Mouse (Mus musculus) CH12.LX (cell line): Measurements from ENCODE around the gene Blcap. TPM values are rescaled to one million over a fixed set of nuclear protein-coding genes. Genes with fewer than 3 reads are reported as not detected.

Experiments
- DNase-seq: peaks from one replicate; pipeline ENCODE4 v3.0.0-alpha.2; 2013; ENCODE audit errors: extremely low read depth
- H3K27ac ChIP-seq: 2 replicates; pipeline ENCODE4 v1.5.1; 2012; ENCODE audit warnings: low read depth, mild to moderate bottlenecking, control low read depth, moderate library complexity; ENCODE audit not compliant: insufficient read depth
- H3K27me3 ChIP-seq: replicated peaks from 2 replicates; pipeline ENCODE3; 2012; ENCODE audit warnings: inconsistent platforms
- H3K36me3 ChIP-seq, 2 experiments: replicated peaks in 1 of 2; 2 replicates each; pipeline versions ENCODE3 to v1.6.1; 2012; ENCODE audit warnings: inconsistent platforms in 1 of 2, low read length in 1 of 2, mild to moderate bottlenecking in 1 of 2, mixed read lengths in 1 of 2, moderate library complexity in 1 of 2; ENCODE audit not compliant: control insufficient read depth in 1 of 2, insufficient read depth in 1 of 2
- H3K4me1 ChIP-seq, 2 experiments: 2 replicates each; pipeline ENCODE4 v1.6.1; 2012; ENCODE audit warnings: inconsistent platforms in 1 of 2, moderate library complexity in 1 of 2; ENCODE audit not compliant: insufficient read depth in 2 of 2, control insufficient read depth in 1 of 2
- H3K4me2 ChIP-seq: 2 replicates; pipeline ENCODE4 v1.6.1; 2012; ENCODE audit warnings: low read depth, mild to moderate bottlenecking, control low read depth; ENCODE audit not compliant: poor library complexity, insufficient read depth, severe bottlenecking
- H3K4me3 ChIP-seq, 3 experiments: fragments of 150-350 bp in 1 of 3; sonication (generic) in 1 of 3; replicated peaks in 1 of 3; 2 replicates each; pipeline versions ENCODE3 to v1.5.1; 2011 to 2012; ENCODE audit warnings: low read depth in 2 of 3, low read length in 2 of 3, mild to moderate bottlenecking in 2 of 3, moderate library complexity in 2 of 3, control low read depth in 1 of 3, improper control_type of control experiment in 1 of 3, inconsistent platforms in 1 of 3, mixed read lengths in 1 of 3; ENCODE audit not compliant: poor library complexity in 1 of 3
- H3K79me2 ChIP-seq: replicated peaks from 2 replicates; pipeline ENCODE4 v1.6.1; 2012; ENCODE audit warnings: mild to moderate bottlenecking, moderate library complexity; ENCODE audit not compliant: control insufficient read depth, poor library complexity, insufficient read depth, severe bottlenecking; ENCODE audit errors: extremely low read depth
- H3K9ac ChIP-seq: 2 replicates; pipeline ENCODE4 v1.6.1; 2012; ENCODE audit warnings: low read depth, mild to moderate bottlenecking, control low read depth, moderate library complexity; ENCODE audit not compliant: insufficient read depth
- H3K9me3 ChIP-seq: replicated peaks from 2 replicates; pipeline ENCODE3; 2012; ENCODE audit warnings: low read length, inconsistent platforms, mixed read lengths
- CHD1 ChIP-seq: IDR thresholded peaks from 2 replicates; pipeline ENCODE4 v1.6.1; 2012; ENCODE audit warnings: low read depth, low read length, improper control_type of control experiment, inconsistent platforms
- EP300 ChIP-seq: IDR thresholded peaks from 2 replicates; pipeline ENCODE4 v1.6.1; 2011; ENCODE audit warnings: low read length, improper control_type of control experiment
- ETS1 ChIP-seq: conservative IDR thresholded peaks from 2 replicates; pipeline ENCODE4 v1.6.1; 2012; ENCODE audit warnings: low read depth, mild to moderate bottlenecking, inconsistent platforms, low read length, improper control_type of control experiment, moderate library complexity
- MAFK ChIP-seq: IDR thresholded peaks from 2 replicates; pipeline ENCODE4 v1.6.1; 2011; ENCODE audit warnings: low read length, improper control_type of control experiment; ENCODE audit not compliant: insufficient replicate concordance
- MAZ ChIP-seq: IDR thresholded peaks from 2 replicates; pipeline ENCODE4 v1.6.1; 2012; ENCODE audit warnings: low read depth, mild to moderate bottlenecking, inconsistent platforms, low read length, improper control_type of control experiment, moderate library complexity
- MEF2A ChIP-seq: IDR thresholded peaks from 2 replicates; pipeline ENCODE4 v1.6.1; 2014; ENCODE audit warnings: low read depth, mild to moderate bottlenecking, inconsistent platforms, low read length, improper control_type of control experiment, borderline replicate concordance
- NELFE ChIP-seq: IDR thresholded peaks from 2 replicates; pipeline ENCODE4 v1.6.1; 2011; ENCODE audit warnings: low read depth, low read length, improper control_type of control experiment
- NRF1 ChIP-seq: IDR thresholded peaks from 2 replicates; pipeline ENCODE4 v1.6.1; 2014; ENCODE audit warnings: low read depth, mild to moderate bottlenecking, inconsistent platforms, low read length, improper control_type of control experiment, moderate library complexity
- PAX5 ChIP-seq: IDR thresholded peaks from 2 replicates; pipeline ENCODE4 v1.6.1; 2012; ENCODE audit warnings: low read length, inconsistent platforms, mixed read lengths
- POLR2A ChIP-seq: IDR thresholded peaks from 2 replicates; pipeline ENCODE4 v1.6.1; 2011; ENCODE audit warnings: low read depth, mild to moderate bottlenecking, improper control_type of control experiment, low read length
- POLR2AphosphoS2 ChIP-seq: IDR thresholded peaks from 2 replicates; pipeline ENCODE4 v1.6.1; 2011; ENCODE audit warnings: low read depth, low read length, improper control_type of control experiment
- RCOR1 ChIP-seq: conservative IDR thresholded peaks from 2 replicates; pipeline ENCODE4 v1.6.1; 2012; ENCODE audit warnings: low read depth, mild to moderate bottlenecking, inconsistent platforms, low read length, improper control_type of control experiment
- SIN3A ChIP-seq: IDR thresholded peaks from 2 replicates; pipeline ENCODE4 v1.6.1; 2012; ENCODE audit warnings: low read length, improper control_type of control experiment, inconsistent platforms
- TBP ChIP-seq: conservative IDR thresholded peaks from 2 replicates; pipeline ENCODE4 v1.6.1; 2011; ENCODE audit warnings: low read depth, low read length, improper control_type of control experiment
- UBTF ChIP-seq: IDR thresholded peaks from 2 replicates; pipeline ENCODE4 v1.6.1; 2012; ENCODE audit warnings: low read depth, mild to moderate bottlenecking, inconsistent platforms, low read length, improper control_type of control experiment, moderate library complexity
- USF2 ChIP-seq: conservative IDR thresholded peaks from 2 replicates; pipeline ENCODE4 v1.6.1; 2011; ENCODE audit warnings: low read depth, low read length, improper control_type of control experiment
- ZC3H11A ChIP-seq: IDR thresholded peaks from 2 replicates; pipeline ENCODE4 v1.6.1; 2012; ENCODE audit warnings: low read depth, mild to moderate bottlenecking, inconsistent platforms, low read length, improper control_type of control experiment
- ZMIZ1 ChIP-seq: IDR thresholded peaks from 2 replicates; pipeline ENCODE4 v1.6.1; 2012; ENCODE audit warnings: low read depth, mild to moderate bottlenecking, inconsistent platforms, low read length, improper control_type of control experiment
- dilution Hi-C: fragments of 300-500 bp; cut with MboI; formaldehyde crosslinking; loops from 2 replicates; pipeline ENCODE4 v1.14.3; 2020; ENCODE audit warnings: low sequenced_read_pairs; ENCODE audit not compliant: extremely low pct_unique_long_range_greater_than_20kb, extremely low pct_ligation_motif_present
- in situ Hi-C: fragments of 300-500 bp; cut with MboI; formaldehyde crosslinking; loops from 3 replicates; pipeline ENCODE4 v1.14.3; 2019; ENCODE audit warnings: low sequenced_read_pairs, low pct_ligation_motif_present, low pct_unique_long_range_greater_than_20kb, mixed read lengths
- polyA plus RNA-seq: library from polyadenylated mRNA; unstranded; fragments of >175 nt; gene quantifications from 2 replicates; pipeline ENCODE4 v1.2.1, GENCODE M21; 2012; ENCODE audit warnings: low read depth; ENCODE audit not compliant: insufficient read length
- total RNA-seq, 2 experiments: library from RNA; depleted of rRNA; stranded (reverse); fragments of 300-350 nt in 1 of 2; fragments of >200 nt in 1 of 2; gene quantifications; 2 replicates each; pipeline ENCODE4 v1.2.3; 2012 to 2014

Gene Blcap
- total and polyA plus RNA-seq, 3 experiments: 14.0 to 18.9 (median 16.0) TPM

DNA sequence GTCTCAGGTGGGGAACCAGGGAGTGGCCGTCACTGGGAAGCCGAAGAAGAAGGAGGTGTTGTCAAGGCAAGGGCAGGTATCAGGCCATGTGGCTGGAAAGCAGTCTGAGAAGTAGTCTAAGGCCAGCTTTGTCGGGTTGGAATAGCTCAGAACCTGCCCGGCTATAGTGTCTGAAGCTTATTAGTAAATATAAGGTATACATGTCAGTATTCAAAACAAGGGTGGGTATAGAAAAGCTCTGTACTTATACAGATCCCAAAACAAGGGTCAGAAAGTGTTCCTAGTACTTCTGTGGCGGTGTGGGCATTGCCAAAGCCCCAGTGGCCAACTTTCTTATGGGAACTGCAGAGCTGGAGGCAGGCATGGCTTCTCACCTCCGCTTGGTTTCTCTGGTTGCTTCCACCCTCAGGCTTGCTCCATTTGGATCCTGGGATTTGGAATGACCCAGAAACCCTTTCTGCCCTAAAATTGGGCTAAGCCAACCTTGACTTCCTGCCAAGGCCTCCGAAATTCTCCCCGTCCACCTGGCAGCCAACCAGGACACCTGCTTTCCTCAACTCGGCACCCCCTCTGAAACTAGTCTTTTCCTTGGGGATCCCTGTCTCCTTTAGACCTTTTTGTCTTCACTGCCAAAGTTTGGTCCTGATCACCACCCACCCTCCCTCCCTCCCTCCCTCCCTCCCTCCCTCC lies 1.1 kb downstream of the Blcap start:
- Histone ChIP-seq H3K4me3 (no peak overlapping the region), H3K79me2 (peaks cover 8% of the 10 kb centered on the region), H3K27ac (no peak overlapping the region), H3K4me2 (no peak overlapping the region), H3K4me1 (peaks cover 0 to 8% of the 10 kb centered on the region in 2 experiments; a peak in 2 of 4 replicates), H3K9ac (no peak overlapping the region), H3K9me3 (no peaks in the 10 kb centered on the region)
- dilution Hi-C loops: no loop called here
- DNase-seq: no peak
- in situ Hi-C loops: loop anchor here (5.0 to 25.0 kb wide), 5 partner anchors 88 to 433 kb away; partner anchors contain the start of genes Rbl1 and Samhd1
- no peak for TF ChIP-seq RCOR1
- TF ChIP-seq UBTF: no peak
- no peak for TF ChIP-seq CHD1
- TF ChIP-seq, all 38 proteins: peak for 0
- peaks cover 31% of the 10 kb centered on the region for H3K27me3 ChIP-seq
- H3K36me3 ChIP-seq: no peaks in the 10 kb centered on the region

DNA sequence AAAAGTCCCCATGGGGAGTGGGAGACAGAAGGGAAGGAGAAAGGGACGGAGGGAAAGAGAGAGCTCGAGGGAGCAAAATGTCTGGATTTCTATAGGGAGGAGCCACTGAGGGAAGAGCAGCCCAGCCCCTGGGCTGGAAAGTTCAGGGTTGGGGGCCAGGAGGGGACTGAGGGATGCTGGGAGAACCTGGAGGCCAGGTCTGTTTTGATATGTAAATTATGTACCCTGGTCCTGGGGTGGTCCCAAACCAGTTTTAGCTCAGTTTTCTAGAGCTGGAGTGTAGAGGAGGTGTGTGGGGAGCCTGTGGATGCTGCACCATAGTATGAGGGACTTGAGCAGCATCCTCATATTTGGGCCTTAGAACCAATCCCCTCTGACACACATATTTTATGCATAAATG lies 2.2 kb downstream of the Blcap start:
- Histone ChIP-seq H3K27ac (no peak overlapping the region), H3K4me2 (no peak overlapping the region), H3K36me3 (no peaks in the 10 kb centered on the region), H3K4me3 (no peak overlapping the region), H3K9ac (no peak overlapping the region), H3K79me2 (peaks cover 13% of the 10 kb centered on the region), H3K9me3 (no peaks in the 10 kb centered on the region), H3K4me1 (peaks cover 0 to 17% of the 10 kb centered on the region in 2 experiments; a peak in 2 of 4 replicates), H3K27me3 (peaks cover 26% of the 10 kb centered on the region)
- DNase-seq: no peak
- no peak for TF ChIP-seq NELFE
- no peak for TF ChIP-seq SIN3A
- no peak for TF ChIP-seq ZC3H11A
- TF ChIP-seq EP300: no peak
- TF ChIP-seq TBP: no peak
- no peak for TF ChIP-seq USF2
- no peak for TF ChIP-seq MEF2A
- no peak for TF ChIP-seq POLR2AphosphoS2
- TF ChIP-seq MAZ: no peak
- no peak for TF ChIP-seq MAFK
- TF ChIP-seq POLR2A: no peak
- TF ChIP-seq NRF1: no peak
- no peak for TF ChIP-seq ZMIZ1
- no peak for TF ChIP-seq PAX5
- TF ChIP-seq ETS1: no peak
- in situ Hi-C loops: loop anchor here (5.0 to 25.0 kb wide), 2 partner anchors 87 to 432 kb away; partner anchors contain the start of gene Samhd1
- dilution Hi-C loops: no loop called here
